Comparison of ENCODE assay signal across 8 mouse cellular contexts in the genomic region with DNA sequence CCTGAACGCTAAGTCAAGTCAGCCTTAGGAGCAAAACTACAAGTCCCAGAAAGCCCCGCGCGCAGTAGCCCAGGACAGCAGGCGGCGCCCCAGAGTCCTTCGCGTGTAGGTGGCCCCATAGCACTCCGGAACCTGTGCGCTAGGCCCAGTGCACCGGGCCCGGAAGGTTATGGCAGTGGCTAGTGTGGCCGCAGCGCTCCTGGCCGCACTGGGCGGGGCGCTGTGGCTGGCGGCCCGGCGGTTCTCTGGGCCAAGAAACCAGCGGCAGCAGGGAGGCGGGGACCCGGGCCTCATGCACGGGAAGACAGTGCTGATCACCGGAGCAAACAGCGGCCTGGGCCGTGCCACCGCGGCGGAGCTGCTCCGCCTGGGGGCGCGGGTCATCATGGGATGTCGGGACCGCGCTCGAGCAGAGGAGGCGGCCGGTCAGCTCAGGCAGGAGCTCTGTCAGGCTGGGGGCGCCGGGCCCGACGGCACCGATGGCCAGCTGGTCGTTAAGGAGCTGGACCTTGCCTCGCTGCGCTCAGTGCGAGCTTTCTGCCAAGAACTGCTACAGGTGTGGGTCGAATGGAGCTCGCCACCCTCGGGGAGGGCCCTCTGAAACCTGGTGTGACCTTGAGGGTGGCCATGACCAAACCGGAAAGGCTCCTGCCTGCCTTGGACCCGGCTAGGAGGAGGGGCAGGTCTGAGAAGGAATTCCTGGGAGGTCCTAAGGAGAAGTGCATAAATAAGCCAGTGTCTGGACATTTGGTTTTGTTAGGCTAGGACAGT. TPM values are rescaled to one million over a fixed set of nuclear protein-coding genes. Genes with fewer than 3 reads are reported as not detected.
DNase-seq lines count a peak whose midpoint lies in the region; ATAC-seq and TF ChIP-seq lines count a peak whose summit lies in the region.

Gene Rdh14 (plus strand): TSS at position 102 of the 771 bp plus-strand sequence.

- TF ChIP-seq CTCF in heart, adult 2 months (IDR thresholded peaks at IDR 0.05): peak; percentile 94

- H3K27me3 ChIP-seq in embryonic facial prominence, embryonic 14.5 days (replicated peaks; ENCODE audit: control insufficient read depth, insufficient read depth, low read length): no peaks in the 10 kb centered on the region
- H3K27me3 ChIP-seq in heart, adult 2 months (ENCODE audit: control insufficient read depth, insufficient read depth, low read length): no peaks in the 10 kb centered on the region
- no peaks in the 10 kb centered on the region for H3K27me3 ChIP-seq in limb, embryonic 13.5 days
- no peaks in the 10 kb centered on the region for H3K27me3 ChIP-seq in midbrain, embryonic 16.5 days (ENCODE audit: control insufficient read depth, insufficient read depth, low read depth, low read length)

- H3K4me3 ChIP-seq in embryonic facial prominence, embryonic 14.5 days (ENCODE audit: low read depth, low read length): peak within 1 kb of the TSS; percentile 72
- peak within 1 kb of the TSS; percentile 88 for H3K4me3 ChIP-seq in heart, adult 2 months
- H3K4me3 ChIP-seq in limb, embryonic 13.5 days: peak within 1 kb of the TSS; percentile 85
- H3K4me3 ChIP-seq in midbrain, embryonic 16.5 days (ENCODE audit: low read depth, low read length): peak within 1 kb of the TSS; percentile 83

- under 1% methylated on average over 39 of the region's 53 CpGs for WGBS in embryonic facial prominence, embryonic 14.5 days
- under 1% methylated on average over 53 of the region's 53 CpGs for WGBS in heart, adult 2 months
- WGBS in limb, embryonic 13.5 days: under 1% methylated on average over 53 of the region's 53 CpGs
- under 1% methylated on average over 51 of the region's 53 CpGs for WGBS in midbrain, embryonic 16.5 days

- DNase-seq in 3134 (ENCODE audit: extremely low read depth, insufficient read length, low spot score): peak; percentile 97
- peak; percentile 82 to 89 for DNase-seq in adrenal gland, postnatal 4 days (ENCODE audit: low spot score in 2 of 2)
- DNase-seq in embryonic facial prominence, embryonic 14.5 days (ENCODE audit: low spot score): peak; percentile 96
- peak; percentile 96 to 97 for DNase-seq in heart, adult 2 months
- DNase-seq in kidney, adult 8-10 months: peak; percentile 97 to 99
- peak; percentile 83 to 95 for DNase-seq in spleen, postnatal 10 days (ENCODE audit: low spot score in 2 of 2)

- H3K9me3 ChIP-seq in embryonic facial prominence, embryonic 14.5 days (ENCODE audit: control insufficient read depth, low read length): no peaks in the 10 kb centered on the region
- no peaks in the 10 kb centered on the region for H3K9me3 ChIP-seq in limb, embryonic 13.5 days
- no peaks in the 10 kb centered on the region for H3K9me3 ChIP-seq in midbrain, embryonic 16.5 days (replicated peaks; ENCODE audit: control insufficient read depth, low read length, poor library complexity, severe bottlenecking)

- TF ChIP-seq POLR2A in heart, adult 2 months (IDR thresholded peaks at IDR 0.05; ENCODE audit: insufficient read depth, low read depth, low read length): peak; percentile 81

- peaks cover 10% of the 10 kb centered on the region for H3K4me1 ChIP-seq in embryonic facial prominence, embryonic 14.5 days (ENCODE audit: control insufficient read depth, insufficient read depth, low read length)
- H3K4me1 ChIP-seq in heart, adult 2 months (ENCODE audit: control insufficient read depth, insufficient read depth, low read length): no peaks in the 10 kb centered on the region; the same call in none of the 2 replicates
- peaks cover 9% of the 10 kb centered on the region; the same call in 1 of the 2 replicates for H3K4me1 ChIP-seq in limb, embryonic 13.5 days
- H3K4me1 ChIP-seq in midbrain, embryonic 16.5 days (ENCODE audit: control insufficient read depth, insufficient read depth, low read length): peaks cover 7% of the 10 kb centered on the region

- peak; percentile 63; the same call in 1 of the 2 replicates for TF ChIP-seq EP300 in heart, adult 2 months (IDR thresholded peaks at IDR 0.05; ENCODE audit: insufficient read depth, low read depth, low read length)

- peak; percentile 99 for ATAC-seq in embryonic facial prominence, embryonic 14.5 days (ENCODE audit: low read depth)
- ATAC-seq in limb, embryonic 13.5 days (ENCODE audit: low FRiP score, low read depth): peak; percentile 98
- ATAC-seq in midbrain, embryonic 16.5 days: peak; percentile 100

- H3K79me2 ChIP-seq in heart, adult 2 months (replicated peaks; ENCODE audit: control insufficient read depth, insufficient read depth, low read length): peaks cover 2% of the 10 kb centered on the region; the same call in 1 of the 2 replicates

- peak within 1 kb of the TSS; percentile 83 for H3K4me2 ChIP-seq in embryonic facial prominence, embryonic 14.5 days (ENCODE audit: low read depth, low read length)
- H3K4me2 ChIP-seq in limb, embryonic 13.5 days (replicated peaks): peak within 1 kb of the TSS; percentile 78
- peak within 1 kb of the TSS; percentile 78 for H3K4me2 ChIP-seq in midbrain, embryonic 16.5 days (ENCODE audit: low read length)

- peaks cover 9% of the 10 kb centered on the region for H3K36me3 ChIP-seq in embryonic facial prominence, embryonic 14.5 days (ENCODE audit: control insufficient read depth, insufficient read depth, low read length)
- peaks cover 22% of the 10 kb centered on the region for H3K36me3 ChIP-seq in heart, adult 2 months (ENCODE audit: control insufficient read depth, insufficient read depth, low read length)
- H3K36me3 ChIP-seq in limb, embryonic 13.5 days: peaks cover 9% of the 10 kb centered on the region
- no peaks in the 10 kb centered on the region for H3K36me3 ChIP-seq in midbrain, embryonic 16.5 days (ENCODE audit: control insufficient read depth, insufficient read depth, low read length)

- H3K9ac ChIP-seq in embryonic facial prominence, embryonic 14.5 days (ENCODE audit: low read depth, low read length): peak within 1 kb of the TSS; percentile 94
- peak within 1 kb of the TSS; percentile 87 for H3K9ac ChIP-seq in heart, adult 2 months (ENCODE audit: low read depth, low read length)
- H3K9ac ChIP-seq in limb, embryonic 13.5 days: peak within 1 kb of the TSS; percentile 94
- peak within 1 kb of the TSS; percentile 97 for H3K9ac ChIP-seq in midbrain, embryonic 16.5 days (ENCODE audit: low read depth, low read length)

- H3K27ac ChIP-seq in embryonic facial prominence, embryonic 14.5 days (replicated peaks; ENCODE audit: low read depth, low read length): peak within 1 kb of the TSS; percentile 86
- peak within 1 kb of the TSS; percentile 99 for H3K27ac ChIP-seq in heart, adult 2 months
- peak within 1 kb of the TSS; percentile 92 for H3K27ac ChIP-seq in limb, embryonic 13.5 days
- peak within 1 kb of the TSS; percentile 93 for H3K27ac ChIP-seq in midbrain, embryonic 16.5 days (ENCODE audit: low read length)

- intact Hi-C loops in heart, adult 2 months (cut with DNase I): loop anchor here (2.0 kb wide), 1 partner anchor 1360 kb away; no protein-coding TSS in a partner anchor

RNA-seq across cellular contexts. Expression of gene Rdh14, which starts in this region (rescaled TPM):
- 10 to 100 TPM; 36.7 to 37.6 TPM for total RNA-seq in adrenal gland, postnatal 4 days (2021)
- 40.7 and 44.2 TPM in 2 replicates for polyA plus RNA-seq in embryonic facial prominence, embryonic 14.5 days (2014; fragmentation: Nextera tagmentation; extraction: Ambion mirVana)
- 10 to 100 TPM; 51.5 to 58.7 TPM for total RNA-seq in heart, adult 2 months (2021)
- 25.4 and 36.6 TPM in 2 replicates for polyA plus RNA-seq in heart, adult 2 months (2012; rRNA removed)
- 41.3 and 41.5 TPM in 2 replicates for polyA plus RNA-seq in limb, embryonic 13.5 days (2015; fragmentation: Nextera tagmentation; extraction: Ambion mirVana)
- 41.3 and 43.0 TPM in 2 replicates for polyA plus RNA-seq in midbrain, embryonic 16.5 days (2015; fragmentation: Nextera tagmentation; extraction: Ambion mirVana)

Comparison
In these comparisons a context has a peak if more than half of its experiments do, and no peak if none do; other contexts are left out.
1. Peak in every context shown above with its lines: DNase-seq, ATAC-seq, H3K4me3 ChIP-seq and H3K27ac ChIP-seq.